Mouse (Mus musculus) hindbrain, embryonic 12.5 days (tissue): ENCODE measurements around the gene Ppp1r12b. TPM values are rescaled to one million over a fixed set of nuclear protein-coding genes. Genes with fewer than 3 reads are reported as not detected.

ENCODE experiments used
- ATAC-seq: fragments of 200-750 bp; cut with Nextera tagmentation; 2 replicates; pipeline ENCODE4 v1.8.0; 2017; ENCODE audit warnings: moderate TSS enrichment; ENCODE audit not compliant: low FRiP score
- H3K27ac ChIP-seq: fragments of 300-500 bp; sonication (generic); 2 replicates; pipeline ENCODE4 v1.5.1; 2016; ENCODE audit warnings: mild to moderate bottlenecking
- H3K27me3 ChIP-seq: fragments of 300-500 bp; sonication (generic); 2 replicates; pipeline ENCODE4 v1.6.1; 2016; ENCODE audit warnings: mild to moderate bottlenecking
- H3K36me3 ChIP-seq: fragments of 300-500 bp; sonication (generic); 2 replicates; pipeline ENCODE4 v1.6.1; 2016; ENCODE audit warnings: mild to moderate bottlenecking
- H3K4me1 ChIP-seq: fragments of 300-500 bp; sonication (generic); 2 replicates; pipeline ENCODE4 v1.6.1; 2016
- H3K4me2 ChIP-seq: fragments of 300-500 bp; sonication (generic); replicated peaks from 2 replicates; pipeline ENCODE4 v1.6.1; 2016; ENCODE audit warnings: mild to moderate bottlenecking
- H3K4me3 ChIP-seq: fragments of 300-500 bp; sonication (generic); 2 replicates; pipeline ENCODE4 v1.5.1; 2016; ENCODE audit warnings: mild to moderate bottlenecking
- H3K9ac ChIP-seq: fragments of 300-500 bp; sonication (generic); 2 replicates; pipeline ENCODE4 v1.6.1; 2016; ENCODE audit warnings: mild to moderate bottlenecking, moderate library complexity
- H3K9me3 ChIP-seq: fragments of 300-500 bp; sonication (generic); replicated peaks from 2 replicates; pipeline ENCODE4 v1.6.1; 2016; ENCODE audit warnings: mild to moderate bottlenecking
- WGBS: fragments of 180-500 bp; shearing (Covaris S2); methylation state at CpG from one replicate; pipeline ENCODE4 v1.1.7; 2016; 5-methylcytosine and 5-hydroxymethylcytosine counted together
- polyA plus RNA-seq: library from polyadenylated mRNA; unstranded; fragments of >200 nt; fragmentation: Nextera tagmentation; extraction: Ambion mirVana; gene quantifications from 2 replicates; pipeline ENCODE4 v1.2.1, GENCODE M21; 2016

The Ppp1r12b gene
- polyA plus RNA-seq, 1 experiment from 2014 or later, result 13.2 TPM

DNA sequence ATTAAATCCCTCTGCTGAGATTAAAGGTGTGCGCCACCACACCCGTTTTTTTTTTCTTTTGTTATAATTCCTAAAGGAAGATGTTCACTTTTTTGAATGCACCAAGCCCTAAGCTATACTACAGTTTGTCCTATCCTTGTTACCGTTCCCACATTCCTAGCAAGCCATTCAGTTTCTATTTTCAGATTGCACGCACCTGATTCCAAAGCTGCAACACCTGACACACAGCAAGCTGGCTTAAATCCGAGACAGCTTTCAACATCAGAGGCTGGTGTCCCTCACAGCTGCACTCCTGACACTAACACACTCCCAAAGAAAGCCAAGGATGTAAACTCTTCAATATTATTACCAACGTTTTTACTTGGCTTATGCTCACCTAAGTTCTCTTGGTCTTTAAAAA lies 19.4 kb downstream of the Ppp1r12b start:
- Histone ChIP-seq H3K4me2 (no peak overlapping the region), H3K4me1 (no peaks in the 10 kb centered on the region), H3K27ac (no peak overlapping the region), H3K9ac (no peak overlapping the region), H3K36me3 (no peaks in the 10 kb centered on the region), H3K4me3 (no peak overlapping the region), H3K9me3 (no peaks in the 10 kb centered on the region), H3K27me3 (no peaks in the 10 kb centered on the region)
- no peak for ATAC-seq
- WGBS, result 94% methylated on average over 6 of the region's 6 CpGs

- H3K4me3 ChIP-seq, result no peak overlapping the region
- no peak overlapping the region for H3K4me2 ChIP-seq
- H3K27me3 ChIP-seq, result no peaks in the 10 kb centered on the region
- H3K9me3 ChIP-seq, result no peaks in the 10 kb centered on the region
- no peak overlapping the region for H3K9ac ChIP-seq
- no peaks in the 10 kb centered on the region for H3K36me3 ChIP-seq
- WGBS, result 56% methylated on average over 7 of the region's 7 CpGs
- H3K27ac ChIP-seq, result no peak overlapping the region
- ATAC-seq, result no peak
- H3K4me1 ChIP-seq, result no peaks in the 10 kb centered on the region
Observed at GRCm38 (mm10) chr1:134932431-134932830, 23.3 kb downstream of the Ppp1r12b start.

DNA sequence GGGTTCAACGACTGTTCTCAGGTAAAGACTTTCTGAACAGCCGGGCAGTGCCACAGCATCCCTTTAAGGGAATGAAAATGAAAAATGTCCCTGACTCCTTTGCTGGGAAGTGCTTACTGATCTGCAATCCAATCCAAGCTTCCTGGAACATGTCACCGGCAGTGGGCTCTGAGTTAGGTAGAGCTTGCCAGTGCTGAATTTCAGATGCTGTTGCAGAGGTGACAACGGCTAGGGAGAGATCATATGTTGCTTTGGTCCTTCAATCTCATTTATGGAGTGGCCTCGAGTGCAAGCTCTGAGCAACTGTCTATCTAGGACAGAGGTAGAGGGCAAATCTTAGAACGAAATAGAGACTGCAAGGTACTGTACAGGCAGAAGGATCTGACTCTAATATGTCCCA lies 36.7 kb downstream of the Ppp1r12b start:
- Histone ChIP-seq H3K27ac (no peak overlapping the region), H3K9me3 (no peaks in the 10 kb centered on the region), H3K4me2 (no peak overlapping the region), H3K4me3 (no peak overlapping the region), H3K9ac (no peak overlapping the region), H3K27me3 (no peaks in the 10 kb centered on the region), H3K36me3 (no peaks in the 10 kb centered on the region), H3K4me1 (no peaks in the 10 kb centered on the region)
- ATAC-seq, result no peak
- 94% methylated on average over 6 of the region's 6 CpGs for WGBS

DNA sequence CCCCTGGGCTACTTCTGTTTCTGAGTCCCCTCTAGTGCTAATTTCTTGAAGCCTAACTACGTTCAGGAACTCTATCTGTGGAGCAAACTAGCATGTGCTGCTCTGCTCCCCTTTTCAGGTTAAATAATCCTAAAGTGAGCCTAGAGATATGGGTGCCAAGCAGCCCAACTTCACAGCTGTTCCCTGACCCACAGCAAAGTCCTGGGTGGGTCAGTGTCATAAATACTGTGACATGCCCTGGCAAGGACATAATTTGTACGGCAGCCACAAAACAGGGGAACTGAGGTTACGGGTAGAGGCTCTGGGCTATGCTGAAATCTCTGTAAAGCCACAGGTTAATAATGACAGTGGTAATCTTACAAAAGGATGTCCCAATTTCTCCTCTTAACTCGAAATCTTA lies 40.3 kb downstream of the Ppp1r12b start:
- Histone ChIP-seq H3K36me3 (no peaks in the 10 kb centered on the region), H3K9ac (no peak overlapping the region), H3K27ac (no peak overlapping the region), H3K9me3 (no peaks in the 10 kb centered on the region), H3K4me1 (no peaks in the 10 kb centered on the region), H3K27me3 (no peaks in the 10 kb centered on the region), H3K4me3 (no peak overlapping the region), H3K4me2 (no peak overlapping the region)
- ATAC-seq, result no peak
- WGBS, result 87% methylated on average over 4 of the region's 4 CpGs

DNA sequence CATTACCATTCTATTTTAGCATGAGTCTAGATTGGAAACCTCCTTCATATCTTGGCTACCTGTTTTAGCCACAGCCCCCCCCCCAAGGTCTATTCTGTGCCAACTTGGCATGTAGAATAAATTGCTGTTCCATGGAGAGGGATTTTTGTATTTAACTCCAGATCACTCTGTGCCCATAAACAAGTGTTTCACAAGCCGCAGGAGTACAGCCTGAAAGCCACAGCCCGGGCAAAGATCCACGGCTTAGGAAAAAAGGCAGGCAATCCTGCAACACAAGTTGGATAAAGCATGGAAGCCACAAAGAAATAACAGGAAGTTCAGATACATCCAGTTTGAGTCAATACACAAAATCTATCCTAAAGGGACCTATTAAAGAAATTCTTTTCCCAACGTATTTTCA lies 42.2 kb downstream of the Ppp1r12b start:
- WGBS, result 94% methylated on average over 4 of the region's 4 CpGs
- no peaks in the 10 kb centered on the region for H3K4me1 ChIP-seq
- no peaks in the 10 kb centered on the region for H3K36me3 ChIP-seq
- no peak for ATAC-seq
- H3K27me3 ChIP-seq, result no peaks in the 10 kb centered on the region
- H3K27ac ChIP-seq, result no peak overlapping the region
- H3K4me3 ChIP-seq, result no peak overlapping the region
- no peak overlapping the region for H3K9ac ChIP-seq
- H3K4me2 ChIP-seq, result no peak overlapping the region
- no peaks in the 10 kb centered on the region for H3K9me3 ChIP-seq

DNA sequence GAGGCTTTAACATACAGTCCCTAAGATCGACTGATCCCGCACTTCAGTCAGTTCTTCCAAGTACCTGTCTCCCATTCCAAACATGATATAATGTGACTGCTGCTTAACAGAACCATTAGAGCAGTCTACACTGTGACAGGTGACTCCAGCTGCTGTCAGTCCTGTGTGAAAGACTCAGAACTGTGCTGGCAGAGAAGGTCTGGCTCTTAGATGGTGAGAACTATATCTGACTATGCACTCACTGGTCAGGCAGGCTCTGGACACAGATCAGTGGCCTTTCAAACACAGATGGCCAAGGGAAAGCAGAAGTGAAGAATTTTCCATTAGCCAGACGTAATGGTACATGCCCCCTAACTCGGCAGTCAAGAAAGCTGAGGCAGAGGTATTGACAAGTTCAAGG lies 43.9 kb downstream of the Ppp1r12b start:
- Histone ChIP-seq H3K27me3 (no peaks in the 10 kb centered on the region), H3K4me2 (no peak overlapping the region)
- no peak for ATAC-seq

DNA sequence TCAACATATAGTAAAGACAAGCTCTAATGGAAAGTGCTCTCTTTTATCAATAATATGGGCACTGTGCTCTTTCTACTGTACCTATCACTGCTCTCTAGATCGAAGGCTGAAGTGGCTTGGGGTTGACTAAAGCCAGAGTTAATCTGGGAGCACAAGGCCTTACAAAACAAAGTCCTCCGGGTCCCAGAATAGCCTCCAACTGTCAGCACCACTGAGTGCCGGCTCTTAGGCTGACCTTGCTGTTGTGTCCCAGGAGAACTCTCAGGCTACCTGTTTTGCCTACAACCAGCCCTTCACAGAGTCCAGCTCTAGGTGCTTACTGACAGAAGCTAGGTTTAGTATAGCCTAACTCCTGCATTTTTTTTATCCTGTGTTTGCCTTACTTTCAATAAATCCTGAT lies 45.7 kb downstream of the Ppp1r12b start:
- no peak overlapping the region for H3K4me2 ChIP-seq
- no peak overlapping the region for H3K4me3 ChIP-seq
- H3K4me1 ChIP-seq, result no peaks in the 10 kb centered on the region
- no peak overlapping the region for H3K27ac ChIP-seq
- H3K27me3 ChIP-seq, result no peaks in the 10 kb centered on the region
- no peak for ATAC-seq
- H3K9ac ChIP-seq, result no peak overlapping the region
- no peaks in the 10 kb centered on the region for H3K9me3 ChIP-seq
- WGBS, result 23% methylated on average over 3 of the region's 3 CpGs
- H3K36me3 ChIP-seq, result no peaks in the 10 kb centered on the region

More for the DNA sequence above, 43.9 kb downstream of the Ppp1r12b start:
- Histone ChIP-seq H3K36me3 (no peaks in the 10 kb centered on the region), H3K4me1 (no peaks in the 10 kb centered on the region), H3K4me3 (no peak overlapping the region), H3K27ac (no peak overlapping the region), H3K9ac (no peak overlapping the region), H3K9me3 (no peaks in the 10 kb centered on the region)
- WGBS, result 88% methylated on average over 4 of the region's 4 CpGs

GRCm38 (mm10) chr1:134909442-134909841 lies 46.3 kb downstream of the Ppp1r12b start:
- 77% methylated on average over 9 of the region's 9 CpGs for WGBS
- Histone ChIP-seq H3K27ac (no peak overlapping the region), H3K27me3 (no peaks in the 10 kb centered on the region), H3K4me2 (no peak overlapping the region), H3K36me3 (no peaks in the 10 kb centered on the region), H3K9me3 (no peaks in the 10 kb centered on the region), H3K9ac (no peak overlapping the region), H3K4me3 (no peak overlapping the region), H3K4me1 (no peaks in the 10 kb centered on the region)
- ATAC-seq, result no peak

DNA sequence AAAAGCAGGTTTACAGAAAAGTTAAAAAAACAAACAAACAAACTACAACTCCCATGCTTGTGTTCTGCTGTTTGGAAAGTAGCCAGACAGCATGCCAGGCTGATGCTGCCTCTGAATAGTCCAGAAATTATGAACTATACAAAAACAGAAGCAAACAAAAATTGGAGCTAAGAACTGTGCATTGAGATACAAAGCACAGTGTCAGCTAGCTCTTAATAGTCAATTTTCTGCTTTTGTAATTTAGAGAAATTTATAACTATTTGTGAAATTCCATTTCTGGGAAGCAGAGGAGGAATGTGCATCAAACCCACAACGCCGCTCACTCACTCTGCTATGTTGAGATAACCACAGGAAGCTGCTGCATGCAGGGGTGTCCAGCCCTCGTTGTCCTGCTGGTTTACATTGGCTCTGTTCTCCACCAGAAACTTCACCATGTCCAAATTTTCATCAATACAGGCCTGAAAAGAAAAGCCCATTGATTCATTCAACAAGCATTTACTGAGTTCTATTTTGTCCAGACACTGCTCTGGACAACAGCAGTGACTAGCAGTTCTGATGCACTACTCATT lies 53.6 kb downstream of the Ppp1r12b start:
- Histone ChIP-seq H3K27me3 (no peaks in the 10 kb centered on the region), H3K9ac (no peak overlapping the region), H3K4me3 (no peak overlapping the region), H3K27ac (no peak overlapping the region), H3K4me2 (no peak overlapping the region), H3K9me3 (no peaks in the 10 kb centered on the region), H3K36me3 (no peaks in the 10 kb centered on the region), H3K4me1 (no peaks in the 10 kb centered on the region)
- no peak for ATAC-seq
- WGBS, result 80% methylated on average over 3 of the region's 3 CpGs

DNA sequence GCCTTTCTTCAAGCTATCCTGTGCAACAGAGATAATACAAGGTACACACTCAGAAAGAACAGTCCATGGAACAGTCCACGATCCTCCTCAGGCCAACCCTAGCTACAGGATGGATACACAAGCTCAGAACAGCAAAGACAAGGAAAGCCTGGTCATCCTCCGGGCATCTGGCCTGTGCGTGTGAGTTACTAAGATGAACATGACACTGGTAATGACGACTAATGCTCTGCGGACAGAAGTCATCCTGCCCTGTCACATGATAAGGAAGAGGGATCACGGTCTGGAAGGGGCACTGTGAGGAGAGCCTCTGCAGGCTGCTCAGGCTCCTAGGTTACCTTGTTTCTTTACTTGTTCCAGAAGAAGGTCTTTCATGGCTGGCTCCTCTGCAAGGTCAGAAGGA lies 59.7 kb downstream of the Ppp1r12b start:
- Histone ChIP-seq H3K9me3 (no peaks in the 10 kb centered on the region), H3K36me3 (peaks cover 10% of the 10 kb centered on the region), H3K4me1 (no peaks in the 10 kb centered on the region), H3K27me3 (no peaks in the 10 kb centered on the region), H3K9ac (no peak overlapping the region), H3K4me2 (no peak overlapping the region), H3K27ac (no peak overlapping the region), H3K4me3 (no peak overlapping the region)
- ATAC-seq, result no peak
- WGBS, result 95% methylated on average over 6 of the region's 6 CpGs

DNA sequence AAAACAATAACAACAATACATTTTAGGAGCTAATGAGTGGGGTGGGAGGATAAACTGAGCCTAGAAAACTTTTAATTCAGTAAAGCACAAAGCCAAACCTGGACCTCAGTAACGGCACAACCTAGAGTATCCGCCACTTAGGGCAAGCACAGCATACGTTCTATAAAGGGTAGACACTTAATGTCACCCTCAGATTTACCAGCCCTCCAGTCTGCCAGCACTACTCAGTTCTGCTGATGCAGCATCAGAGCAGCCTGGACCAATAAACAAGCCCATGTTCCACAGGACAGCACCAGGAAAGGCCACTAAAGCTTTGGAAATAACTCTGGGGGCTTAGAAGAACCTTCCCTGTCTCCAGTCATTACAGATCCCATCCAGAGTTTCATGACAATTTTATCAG lies 60.9 kb downstream of the Ppp1r12b start:
- no peak for ATAC-seq

GRCm38 (mm10) chr1:134891916-134892315 lies 63.8 kb downstream of the Ppp1r12b start:
- Histone ChIP-seq H3K27ac (no peak overlapping the region), H3K9ac (no peak overlapping the region), H3K4me1 (no peaks in the 10 kb centered on the region), H3K4me3 (no peak overlapping the region), H3K36me3 (peaks cover 10% of the 10 kb centered on the region), H3K4me2 (no peak overlapping the region), H3K9me3 (no peaks in the 10 kb centered on the region), H3K27me3 (no peaks in the 10 kb centered on the region)
- 92% methylated on average over 5 of the region's 5 CpGs for WGBS
- ATAC-seq, result no peak

More for the DNA sequence above, 60.9 kb downstream of the Ppp1r12b start:
- Histone ChIP-seq H3K27me3 (no peaks in the 10 kb centered on the region), H3K27ac (no peak overlapping the region), H3K9ac (no peak overlapping the region), H3K4me3 (no peak overlapping the region), H3K36me3 (peaks cover 10% of the 10 kb centered on the region), H3K4me1 (no peaks in the 10 kb centered on the region), H3K4me2 (no peak overlapping the region), H3K9me3 (no peaks in the 10 kb centered on the region)
- 91% methylated on average over 3 of the region's 3 CpGs for WGBS

DNA sequence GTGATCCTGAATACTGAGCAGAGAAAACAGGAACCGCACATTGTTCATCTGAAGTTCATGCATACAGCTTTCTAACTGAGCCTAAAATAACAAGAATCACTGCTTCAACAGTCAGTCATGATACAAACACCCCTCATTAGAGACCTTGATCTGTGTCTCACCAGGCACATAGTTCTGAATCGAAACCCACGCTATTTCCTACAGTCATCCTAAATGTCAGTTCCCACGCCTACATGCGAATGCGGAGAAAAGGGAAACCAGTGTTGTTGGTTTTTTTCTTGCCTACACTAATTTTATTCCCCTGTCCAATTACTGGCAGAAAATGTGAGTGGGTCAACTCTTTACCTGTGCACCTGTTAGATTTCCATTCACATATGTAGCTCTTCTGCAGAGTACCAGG lies 66.1 kb downstream of the Ppp1r12b start:
- Histone ChIP-seq H3K4me1 (no peaks in the 10 kb centered on the region), H3K36me3 (peaks cover 10% of the 10 kb centered on the region), H3K9me3 (no peaks in the 10 kb centered on the region), H3K9ac (no peak overlapping the region), H3K4me3 (no peak overlapping the region), H3K4me2 (no peak overlapping the region), H3K27me3 (no peaks in the 10 kb centered on the region), H3K27ac (no peak overlapping the region)
- ATAC-seq, result no peak
- WGBS, result 95% methylated on average over 6 of the region's 6 CpGs
